Mouse (Mus musculus) adrenal gland, postnatal 0 days (tissue): ENCODE data around the gene Olfr1417. TPM values are rescaled to one million over a fixed set of nuclear protein-coding genes. Genes with fewer than 3 reads are reported as not detected.

Experiments used
- polyA plus RNA-seq: library from polyadenylated mRNA; unstranded; fragments of >200 nt; fragmentation: Nextera tagmentation; extraction: Ambion mirVana; gene quantifications from 2 replicates; pipeline ENCODE4 v1.2.1, GENCODE M21; 2015

Olfr1417 gene
- 0.14 TPM in 1 of 2 replicates, not detected in the other for polyA plus RNA-seq

GRCm38 (mm10) chr19:11839119-11839518 lies at the start of gene Olfr1417:
TSS of gene Olfr1417 (minus strand) at chr19:11839219.

GRCm38 (mm10) chr19:11886265-11886664 lies 47.2 kb upstream of the Olfr1417 start, which contains the start of gene Olfr1420:
TSS of gene Olfr1420 (plus strand) at chr19:11886565.

GRCm38 (mm10) chr19:11875006-11875405 lies 36.0 kb upstream of the Olfr1417 start, which contains the start of gene Olfr1419:
TSS of gene Olfr1419 (minus strand) at chr19:11875106.

GRCm38 (mm10) chr19:11860966-11861365 lies 21.9 kb upstream of the Olfr1417 start, which contains the start of gene Olfr1418:
TSS of gene Olfr1418 (minus strand) at chr19:11861066.

GRCm38 (mm10) chr19:11819143-11819700 lies 19.8 kb downstream of the Olfr1417 start, which contains the start of gene Stx3:
TSS of gene Stx3 (minus strand) at chr19:11819403.

Other genes with a start within 250 kb of the Olfr1417 start
- gene Ms4a6d, start 234.4 kb downstream of the Olfr1417 start, polyA plus RNA-seq, result 19.1 and 24.5 TPM in 2 replicates
- gene Ms4a2, start 215.5 kb downstream of the Olfr1417 start, polyA plus RNA-seq, result 0.54 and 0.59 TPM in 2 replicates
- gene Ms4a3, start 198.4 kb downstream of the Olfr1417 start, polyA plus RNA-seq, result 0.69 and 2.6 TPM in 2 replicates
- 0.76 TPM in 1 of 2 replicates, not detected in the other for gene Oosp2, start 178.7 kb downstream of the Olfr1417 start, polyA plus RNA-seq
- 4.0 TPM in 2 replicates for gene Oosp1, start 148.1 kb downstream of the Olfr1417 start, polyA plus RNA-seq
- not detected in 2 replicates for gene Oosp3, start 142.2 kb downstream of the Olfr1417 start, polyA plus RNA-seq
- gene Gif, start 91.7 kb downstream of the Olfr1417 start, polyA plus RNA-seq, result 0.35 TPM in 1 of 2 replicates, not detected in the other
- 52.6 and 60.2 TPM in 2 replicates for gene Mrpl16, start 68.8 kb downstream of the Olfr1417 start, polyA plus RNA-seq
- gene Stx3, start 19.8 kb downstream of the Olfr1417 start, polyA plus RNA-seq, result 5.9 and 9.2 TPM in 2 replicates
- gene Olfr1418, start 21.8 kb upstream of the Olfr1417 start, polyA plus RNA-seq, result not detected in 2 replicates
- gene Olfr1419, start 35.9 kb upstream of the Olfr1417 start, polyA plus RNA-seq, result not detected in 2 replicates
- gene Olfr1420, start 47.3 kb upstream of the Olfr1417 start, polyA plus RNA-seq, result 0.15 TPM in 1 of 2 replicates, not detected in the other
- gene Patl1, start 73.2 kb upstream of the Olfr1417 start, polyA plus RNA-seq, result 7.5 and 9.0 TPM in 2 replicates
- gene Osbp, start 126.7 kb upstream of the Olfr1417 start, polyA plus RNA-seq, result 2.5 and 3.8 TPM in 2 replicates
- 0.02 TPM in 1 of 2 replicates, not detected in the other for gene Olfr1423, start 202.1 kb upstream of the Olfr1417 start, polyA plus RNA-seq
- gene Olfr1424, start 223.5 kb upstream of the Olfr1417 start, polyA plus RNA-seq, result not detected in 2 replicates
- gene Olfr1425, start 238.5 kb upstream of the Olfr1417 start, polyA plus RNA-seq, result not detected in 2 replicates